Mouse (Mus musculus): ENCODE data around the gene Psmd12. TPM values are rescaled to one million over a fixed set of nuclear protein-coding genes. Genes with fewer than 3 reads are reported as not detected.

Gene Psmd12
- polyA plus RNA-seq, 1 experiment from 2014 or later: 175 TPM

DNA sequence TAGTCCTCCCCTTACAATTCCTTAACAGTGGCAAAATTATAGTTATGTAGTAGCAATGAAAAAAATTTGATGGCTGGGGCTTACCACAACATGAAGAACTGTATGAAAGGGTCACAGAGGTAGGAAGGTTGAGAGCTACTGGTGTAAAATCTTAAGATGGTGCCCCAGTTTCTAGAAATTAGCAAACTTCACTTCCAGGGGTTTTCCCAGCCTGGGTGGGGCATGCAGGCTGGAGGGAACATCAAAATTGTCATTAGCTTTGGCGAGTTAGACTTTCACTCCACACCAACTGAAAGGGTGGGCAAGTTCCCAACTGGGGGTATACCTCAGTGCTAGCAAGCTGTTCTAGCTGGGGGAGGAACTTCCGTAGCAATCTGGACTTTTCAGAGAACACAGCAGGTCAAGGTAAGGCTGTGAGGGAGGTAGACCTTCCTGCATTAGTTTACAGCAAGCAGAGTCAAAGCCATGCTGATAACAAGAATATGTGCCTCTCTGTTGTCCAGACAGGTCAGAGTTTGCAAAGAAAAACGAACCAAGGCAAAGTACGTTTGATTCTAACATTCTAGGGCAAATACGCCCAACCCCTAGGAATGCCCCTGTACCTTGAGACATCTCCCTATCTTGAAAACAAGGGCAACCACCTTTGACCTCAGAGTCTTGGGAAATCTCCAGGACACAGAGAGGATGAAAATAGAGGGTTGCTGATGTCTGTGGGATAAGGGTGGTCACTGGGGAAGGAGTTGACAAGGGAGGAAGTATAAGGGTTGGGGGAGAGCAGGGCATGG lies 39.6 kb downstream of the Psmd12 start:
- Histone ChIP-seq H3K27ac (no peak overlapping the region), H3K27me3 (no peaks in the 10 kb centered on the region), H3K9me3 (no peaks in the 10 kb centered on the region), H3K4me3 (replicated peaks) (no peak overlapping the region), H3K9ac (replicated peaks) (no peak overlapping the region), H3K36me3 (no peaks in the 10 kb centered on the region), H3K4me2 (replicated peaks) (no peak overlapping the region), H3K4me1 (replicated peaks) (no peaks in the 10 kb centered on the region)
- 84% methylated on average over 5 of the region's 5 CpGs for WGBS
- ATAC-seq: no peak

DNA sequence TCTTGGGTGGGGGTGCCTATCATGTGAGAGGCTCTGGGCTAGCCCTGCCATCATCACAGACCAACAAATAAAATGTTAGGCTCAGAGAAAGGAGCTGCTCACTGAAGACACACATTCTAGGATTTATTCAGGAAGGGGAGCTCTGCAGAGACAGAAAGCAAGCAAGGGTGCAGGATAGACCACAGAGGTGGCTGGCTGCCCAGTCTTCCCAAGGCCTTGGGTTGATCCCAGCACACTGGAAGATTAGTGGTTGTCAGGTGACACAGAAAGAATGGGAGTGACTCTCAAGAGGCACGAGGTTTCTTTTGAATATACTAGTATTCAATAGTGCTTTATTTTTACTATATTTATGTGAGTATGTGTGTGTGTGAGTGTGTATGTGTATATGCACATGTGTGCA lies 41.9 kb downstream of the Psmd12 start:
- no peaks in the 10 kb centered on the region for H3K9me3 ChIP-seq
- H3K4me1 ChIP-seq (replicated peaks): no peaks in the 10 kb centered on the region
- WGBS: 53% methylated on average over 1 of the region's 1 CpGs
- ATAC-seq: no peak
- no peak overlapping the region for H3K4me2 ChIP-seq (replicated peaks)
- no peaks in the 10 kb centered on the region for H3K36me3 ChIP-seq
- no peak overlapping the region for H3K4me3 ChIP-seq (replicated peaks)
- no peak overlapping the region for H3K9ac ChIP-seq (replicated peaks)
- H3K27me3 ChIP-seq: no peaks in the 10 kb centered on the region
- H3K27ac ChIP-seq: no peak overlapping the region

DNA sequence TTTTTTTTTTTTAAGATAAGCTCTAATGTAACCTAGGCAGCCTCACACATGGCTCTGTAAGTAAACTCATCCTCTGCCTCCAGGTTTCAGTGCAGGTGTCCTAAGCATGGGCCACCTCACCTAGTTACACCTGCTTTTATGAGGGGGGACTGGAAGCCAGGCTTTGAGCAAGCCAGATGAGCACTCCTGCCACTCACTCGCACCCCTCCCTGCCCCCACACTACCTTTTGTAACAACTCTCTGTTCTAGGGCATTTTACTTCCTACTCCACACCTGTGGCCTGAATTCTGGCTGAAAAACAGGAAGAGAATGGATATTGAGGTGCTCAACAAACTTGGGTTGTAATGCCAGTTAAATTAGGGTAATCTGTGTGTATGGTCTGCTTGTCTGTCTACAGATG lies 45.7 kb downstream of the Psmd12 start:
- 79% methylated on average over 1 of the region's 1 CpGs for WGBS
- ATAC-seq: no peak
- H3K9ac ChIP-seq (replicated peaks): no peak overlapping the region

DNA sequence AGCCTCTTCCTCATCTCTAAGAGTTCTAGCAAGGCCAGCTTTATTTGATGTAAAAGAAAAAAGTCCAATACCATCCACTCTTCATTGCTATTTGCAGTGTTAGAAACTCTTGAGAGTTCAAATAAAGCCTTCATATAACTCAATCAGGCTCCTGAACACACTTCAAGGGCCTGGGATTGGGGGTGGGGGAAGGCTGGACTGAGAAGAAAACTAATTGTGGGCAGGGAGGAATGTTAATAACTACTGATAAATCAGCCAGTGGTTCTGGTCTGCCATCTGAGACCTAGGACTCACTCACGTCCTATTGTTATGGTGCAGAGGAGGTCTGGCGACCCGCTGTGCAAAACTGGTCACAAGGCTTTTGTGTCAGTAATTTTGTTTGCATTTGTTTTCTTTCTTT lies 48.3 kb downstream of the Psmd12 start:
- Histone ChIP-seq H3K27ac (no peak overlapping the region), H3K4me3 (replicated peaks) (no peak overlapping the region), H3K4me1 (replicated peaks) (peaks cover 4% of the 10 kb centered on the region; the same call in 1 of the 2 replicates), H3K4me2 (replicated peaks) (no peak overlapping the region), H3K9ac (replicated peaks) (no peak overlapping the region), H3K27me3 (no peaks in the 10 kb centered on the region), H3K9me3 (no peaks in the 10 kb centered on the region), H3K36me3 (no peaks in the 10 kb centered on the region)
- WGBS: 21% methylated on average over 3 of the region's 3 CpGs
- no peak for ATAC-seq

More for the DNA sequence above, 45.7 kb downstream of the Psmd12 start:
- Histone ChIP-seq H3K27ac (no peak overlapping the region), H3K4me3 (replicated peaks) (no peak overlapping the region), H3K36me3 (no peaks in the 10 kb centered on the region), H3K4me2 (replicated peaks) (no peak overlapping the region), H3K4me1 (replicated peaks) (peaks cover 4% of the 10 kb centered on the region; the same call in 1 of the 2 replicates), H3K27me3 (no peaks in the 10 kb centered on the region), H3K9me3 (no peaks in the 10 kb centered on the region)

DNA sequence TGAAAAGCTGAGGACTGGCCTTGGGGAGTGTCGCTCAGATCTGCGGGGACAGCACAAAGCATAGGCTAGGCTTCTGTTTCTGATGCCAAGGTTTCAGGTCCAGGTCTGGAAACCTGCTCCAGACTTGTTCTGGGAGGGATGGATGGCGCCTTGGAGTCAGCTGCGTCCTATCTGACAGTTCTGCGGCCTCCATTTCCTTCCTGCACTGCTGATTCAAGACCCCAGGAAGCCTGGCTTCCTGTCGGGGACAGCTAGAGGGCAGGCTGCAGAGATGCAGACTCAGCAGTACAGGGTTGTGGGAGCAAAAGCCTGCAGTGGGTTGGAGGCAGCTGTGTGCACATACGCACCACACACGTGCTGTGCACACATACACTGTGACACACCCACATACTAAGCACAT lies 50.0 kb downstream of the Psmd12 start:
- no peaks in the 10 kb centered on the region for H3K27me3 ChIP-seq
- peaks cover 4% of the 10 kb centered on the region; the same call in 1 of the 2 replicates for H3K4me1 ChIP-seq (replicated peaks)
- no peak overlapping the region for H3K4me2 ChIP-seq (replicated peaks)
- no peak for ATAC-seq
- WGBS: 47% methylated on average over 8 of the region's 8 CpGs
- no peak overlapping the region for H3K9ac ChIP-seq (replicated peaks)
- no peaks in the 10 kb centered on the region for H3K36me3 ChIP-seq
- no peak overlapping the region for H3K4me3 ChIP-seq (replicated peaks)
- no peaks in the 10 kb centered on the region for H3K9me3 ChIP-seq
- H3K27ac ChIP-seq: no peak overlapping the region

DNA sequence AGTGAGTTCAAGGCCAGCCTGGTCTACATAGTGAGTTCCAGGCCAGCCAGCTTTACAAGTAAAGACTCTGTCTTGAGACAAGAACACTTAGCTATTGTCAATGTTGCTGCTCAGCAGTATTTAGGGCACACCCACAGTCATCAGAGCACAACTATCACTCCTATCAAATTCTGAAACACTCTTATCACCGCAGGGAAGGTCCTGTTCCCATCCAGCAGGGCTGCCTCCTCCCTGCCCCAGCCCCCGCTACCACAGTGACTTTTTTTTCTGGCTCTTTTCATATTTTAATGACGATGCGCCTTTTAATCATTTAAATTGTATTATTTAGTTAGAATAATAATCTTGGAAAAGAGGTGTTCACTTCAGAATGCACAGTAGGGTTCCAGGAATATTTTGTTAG lies 52.2 kb downstream of the Psmd12 start:
- no peak overlapping the region for H3K4me2 ChIP-seq (replicated peaks)
- H3K4me1 ChIP-seq (replicated peaks): peaks cover 4% of the 10 kb centered on the region; the same call in 1 of the 2 replicates
- no peak for ATAC-seq

GRCm38 (mm10) chr11:107532271-107532670 lies 53.0 kb downstream of the Psmd12 start:
- Histone ChIP-seq H3K27ac (no peak overlapping the region), H3K9me3 (no peaks in the 10 kb centered on the region), H3K9ac (replicated peaks) (no peak overlapping the region), H3K4me1 (replicated peaks) (peaks cover 4% of the 10 kb centered on the region; the same call in 1 of the 2 replicates), H3K27me3 (no peaks in the 10 kb centered on the region), H3K4me2 (replicated peaks) (no peak overlapping the region), H3K4me3 (replicated peaks) (no peak overlapping the region), H3K36me3 (no peaks in the 10 kb centered on the region)
- no peak for ATAC-seq
- WGBS: 47% methylated on average over 5 of the region's 5 CpGs

More for the DNA sequence above, 52.2 kb downstream of the Psmd12 start:
- no peaks in the 10 kb centered on the region for H3K9me3 ChIP-seq
- H3K27me3 ChIP-seq: no peaks in the 10 kb centered on the region
- no peak overlapping the region for H3K4me3 ChIP-seq (replicated peaks)
- no peaks in the 10 kb centered on the region for H3K36me3 ChIP-seq
- H3K27ac ChIP-seq: no peak overlapping the region
- WGBS: 67% methylated on average over 4 of the region's 4 CpGs
- no peak overlapping the region for H3K9ac ChIP-seq (replicated peaks)

- no peak overlapping the region for H3K27ac ChIP-seq
- WGBS: 92% methylated on average over 4 of the region's 4 CpGs
- no peaks in the 10 kb centered on the region for H3K36me3 ChIP-seq
- no peak overlapping the region for H3K4me3 ChIP-seq (replicated peaks)
- ATAC-seq: no peak
- no peaks in the 10 kb centered on the region for H3K9me3 ChIP-seq
- H3K9ac ChIP-seq (replicated peaks): no peak overlapping the region
- no peak overlapping the region for H3K4me2 ChIP-seq (replicated peaks)
- no peaks in the 10 kb centered on the region for H3K4me1 ChIP-seq (replicated peaks)
- no peaks in the 10 kb centered on the region for H3K27me3 ChIP-seq
Measured at GRCm38 (mm10) chr11:107538994-107539393, 59.7 kb downstream of the Psmd12 start.

GRCm38 (mm10) chr11:107540339-107540738 lies 61.1 kb downstream of the Psmd12 start:
- H3K27me3 ChIP-seq: peaks cover 3% of the 10 kb centered on the region; the same call in 1 of the 2 replicates
- H3K36me3 ChIP-seq: no peaks in the 10 kb centered on the region

DNA sequence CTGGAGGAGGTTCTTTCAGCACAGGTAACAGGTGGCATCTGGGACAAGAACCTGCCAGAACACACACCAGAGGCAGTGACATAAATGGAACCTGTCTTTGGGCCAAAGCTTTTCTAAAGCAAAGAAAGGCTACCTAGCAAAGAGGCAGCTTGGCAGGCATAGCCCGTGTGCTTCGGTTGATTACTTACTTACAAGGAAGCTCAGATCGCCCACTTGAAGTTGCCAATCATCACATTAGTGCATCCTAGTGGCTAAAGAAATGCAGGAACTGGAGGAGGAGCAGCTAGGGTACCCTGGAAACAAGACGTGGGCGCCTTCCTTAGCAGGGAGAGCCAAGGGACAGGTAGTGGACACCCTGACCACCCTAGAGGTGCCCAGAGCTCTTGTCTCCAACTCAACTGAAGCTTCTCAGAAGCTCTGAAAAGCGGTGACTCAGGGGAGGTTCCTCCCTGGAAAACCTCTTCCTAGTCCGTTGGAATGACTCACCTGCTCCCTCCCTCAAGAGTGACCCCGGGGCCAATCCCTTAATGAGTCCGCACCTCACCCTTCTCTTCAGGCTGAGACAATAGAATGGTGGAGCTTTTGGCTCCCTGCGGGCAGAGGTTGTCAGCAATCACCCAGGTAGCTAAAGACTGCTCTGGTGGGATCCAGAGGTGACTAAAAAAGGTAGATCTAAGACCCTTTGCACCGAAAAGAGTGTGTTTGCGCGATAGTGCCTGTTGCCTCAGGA lies 66.6 kb downstream of the Psmd12 start:
- WGBS: 26% methylated on average over 13 of the region's 13 CpGs
- H3K4me3 ChIP-seq (replicated peaks): peak overlapping the region; percentile 97

More at GRCm38 (mm10) chr11:107540339-107540738, 61.1 kb downstream of the Psmd12 start:
- H3K27ac ChIP-seq: no peak overlapping the region
- no peak overlapping the region for H3K4me2 ChIP-seq (replicated peaks)
- H3K4me3 ChIP-seq (replicated peaks): no peak overlapping the region
- H3K4me1 ChIP-seq (replicated peaks): no peaks in the 10 kb centered on the region
- 89% methylated on average over 1 of the region's 1 CpGs for WGBS
- H3K9ac ChIP-seq (replicated peaks): no peak overlapping the region
- no peaks in the 10 kb centered on the region for H3K9me3 ChIP-seq
- no peak for ATAC-seq

DNA sequence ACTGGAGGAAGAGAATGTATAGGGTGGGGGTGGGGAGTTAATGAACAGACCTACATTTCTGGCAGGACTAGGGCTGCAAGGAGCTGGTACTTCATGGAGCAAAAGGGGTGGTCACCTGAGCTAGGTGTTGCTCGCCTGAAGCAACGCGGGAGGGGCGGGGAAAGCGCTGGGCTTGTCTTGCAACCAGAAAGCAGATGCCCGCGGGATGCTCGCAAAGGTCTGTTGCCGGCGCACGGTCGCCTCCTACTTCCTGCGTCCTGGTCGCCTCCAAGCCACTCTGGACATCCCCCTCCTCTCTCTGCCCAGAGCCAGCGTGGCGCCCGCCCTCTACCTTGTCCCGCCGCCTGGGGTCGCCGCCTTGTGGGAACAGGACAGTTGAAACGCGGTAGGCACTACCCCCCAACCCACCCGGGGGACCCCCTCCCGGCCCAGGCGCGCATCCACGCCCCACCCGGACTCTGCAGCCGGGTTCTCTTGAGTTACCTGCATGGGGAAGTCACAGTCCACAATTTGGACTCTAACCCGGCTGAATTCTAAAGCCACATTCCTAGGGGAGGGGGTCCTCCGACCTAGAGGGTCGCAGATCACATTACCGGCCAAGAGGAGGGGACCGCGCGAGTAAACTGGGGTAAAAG lies 67.5 kb downstream of the Psmd12 start:
- Histone ChIP-seq H3K27me3 (peaks cover 12% of the 10 kb centered on the region), H3K27ac (peak overlapping the region; percentile 79; the same call in 1 of the 2 replicates), H3K4me1 (replicated peaks) (peaks cover 23% of the 10 kb centered on the region), H3K9me3 (no peaks in the 10 kb centered on the region), H3K4me3 (replicated peaks) (peak overlapping the region; percentile 97), H3K4me2 (replicated peaks) (peak overlapping the region; percentile 96), H3K36me3 (peaks cover 10% of the 10 kb centered on the region; the same call in 1 of the 2 replicates), H3K9ac (replicated peaks) (peak overlapping the region; percentile 90)
- WGBS: under 1% methylated on average over 37 of the region's 37 CpGs
- peak; percentile 77 for ATAC-seq

More for the DNA sequence above, 66.6 kb downstream of the Psmd12 start:
- H3K27ac ChIP-seq: no peak overlapping the region
- no peaks in the 10 kb centered on the region for H3K9me3 ChIP-seq
- no peak for ATAC-seq
- peak overlapping the region; percentile 96 for H3K4me2 ChIP-seq (replicated peaks)
- H3K9ac ChIP-seq (replicated peaks): no peak overlapping the region
- peaks cover 23% of the 10 kb centered on the region for H3K4me1 ChIP-seq (replicated peaks)
- 0 out of 2 replicates have a peak, but pooled peaks cover 3% of the 10 kb centered on the region for H3K36me3 ChIP-seq
- H3K27me3 ChIP-seq: peaks cover 12% of the 10 kb centered on the region
